Mouse (Mus musculus): ENCODE measurements around the gene Icosl. TPM values are rescaled to one million over a fixed set of nuclear protein-coding genes. Genes with fewer than 3 reads are reported as not detected.
"Not testable (repeated sequence)": the region's sequence is repeated elsewhere in the genome, so short reads cannot be mapped to it uniquely, and the experiment has no call there.

Gene Icosl
- polyA plus RNA-seq, 2 experiments, result 2.2 to 2.4 TPM

DNA sequence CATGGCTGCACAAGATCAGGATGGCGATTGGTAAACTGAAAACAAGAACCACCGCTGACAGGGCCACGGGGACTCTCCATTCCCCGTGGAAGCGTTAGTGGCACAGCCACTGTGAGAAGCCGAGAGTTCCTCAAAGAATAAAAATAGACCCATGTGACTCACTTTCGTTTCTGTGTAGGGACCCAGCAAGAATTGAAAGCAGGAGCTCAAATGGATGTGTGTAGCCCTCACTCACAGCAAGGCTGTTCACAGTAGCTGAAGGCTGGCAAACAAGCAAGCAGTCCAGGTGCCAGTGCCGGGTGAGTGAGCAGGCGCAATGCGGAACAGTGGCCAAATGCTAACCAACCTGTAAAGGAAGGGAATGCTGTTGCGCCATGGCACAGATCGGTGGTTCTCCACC lies 36.4 kb downstream of the Icosl start:
- Histone ChIP-seq H3K9me3 (ENCODE audit: control insufficient read depth, low read length) (no peaks in the 10 kb centered on the region), H3K4me2 (ENCODE audit: low read depth) (no peak overlapping the region), H3K9ac (replicated peaks) (no peak overlapping the region), H3K4me1 (replicated peaks; ENCODE audit: control insufficient read depth in 2 of 2, insufficient read depth in 2 of 2, low read length in 1 of 2) (no peaks in the 10 kb centered on the region), H3K27me3 (ENCODE audit: control insufficient read depth, insufficient read depth, low read length) (no peaks in the 10 kb centered on the region), H3K4me3 (ENCODE audit: insufficient read depth in 1 of 2, low read depth in 2 of 2, low read length in 2 of 2) (no peak overlapping the region), H3K27ac (no peak overlapping the region), H3K36me3 (replicated peaks; ENCODE audit: control insufficient read depth, insufficient read depth, low read depth) (no peaks in the 10 kb centered on the region)
- no peak for TF ChIP-seq CTCF (IDR thresholded peaks at IDR 0.05; ENCODE audit: low read depth)
- no peak for TF ChIP-seq EP300 (IDR thresholded peaks at IDR 0.05; ENCODE audit: low read depth)
- DNase-seq (ENCODE audit: low read depth in 3 of 3, low spot score in 3 of 3) (no peak), ATAC-seq (ENCODE audit: insufficient read depth) (no peak)
- 61% methylated on average over 12 of the region's 12 CpGs for WGBS (ENCODE audit: insufficient replicate concordance)

DNA sequence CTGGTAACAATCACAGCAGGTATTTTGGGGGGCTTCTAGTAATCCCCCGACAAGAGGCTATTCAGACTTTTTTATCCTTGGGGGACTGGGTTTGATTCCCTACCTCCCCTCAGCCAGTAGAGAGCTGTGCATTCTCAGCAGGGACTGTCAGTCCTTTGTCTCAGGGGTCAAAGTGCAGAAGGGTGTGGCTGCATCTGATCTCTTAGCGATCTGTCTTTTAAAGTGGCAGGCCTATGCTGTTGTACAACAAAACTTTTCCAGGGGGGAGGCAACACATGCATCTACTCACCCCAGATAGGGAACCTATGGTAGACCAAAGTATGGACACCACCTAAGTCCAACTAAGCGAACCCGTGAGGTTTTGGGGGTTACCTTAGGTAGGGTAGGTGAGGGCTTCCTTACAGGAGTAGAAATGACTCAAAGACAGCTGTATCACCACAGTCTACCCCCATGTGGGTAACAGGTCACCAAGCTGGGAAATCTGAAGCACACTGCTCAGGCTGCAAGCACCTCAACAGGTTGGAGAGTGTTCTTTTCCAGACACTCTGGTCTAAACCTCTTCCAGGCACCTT lies 45.5 kb downstream of the Icosl start:
- no peak overlapping the region for H3K4me3 ChIP-seq (ENCODE audit: insufficient read depth in 1 of 2, low read depth in 2 of 2, low read length in 2 of 2)
- no peak overlapping the region for H3K9ac ChIP-seq (replicated peaks)
- H3K4me1 ChIP-seq (replicated peaks; ENCODE audit: control insufficient read depth in 2 of 2, insufficient read depth in 2 of 2, low read length in 1 of 2), result no peaks in the 10 kb centered on the region
- TF ChIP-seq CTCF (IDR thresholded peaks at IDR 0.05; ENCODE audit: low read depth) (no peak), EP300 (IDR thresholded peaks at IDR 0.05; ENCODE audit: low read depth) (no peak)
- no peak overlapping the region for H3K4me2 ChIP-seq (ENCODE audit: low read depth)
- no peaks in the 10 kb centered on the region for H3K9me3 ChIP-seq (ENCODE audit: control insufficient read depth, low read length)
- no peaks in the 10 kb centered on the region for H3K36me3 ChIP-seq (replicated peaks; ENCODE audit: control insufficient read depth, insufficient read depth, low read depth)
- ATAC-seq (ENCODE audit: insufficient read depth), result no peak
- DNase-seq (ENCODE audit: low read depth in 3 of 3, low spot score in 3 of 3), result no peak
- H3K27ac ChIP-seq, result no peak overlapping the region
- no peaks in the 10 kb centered on the region for H3K27me3 ChIP-seq (ENCODE audit: control insufficient read depth, insufficient read depth, low read length)
- 64% methylated on average over 4 of the region's 4 CpGs for whole genome bisulfite sequencing (ENCODE audit: insufficient replicate concordance)

DNA sequence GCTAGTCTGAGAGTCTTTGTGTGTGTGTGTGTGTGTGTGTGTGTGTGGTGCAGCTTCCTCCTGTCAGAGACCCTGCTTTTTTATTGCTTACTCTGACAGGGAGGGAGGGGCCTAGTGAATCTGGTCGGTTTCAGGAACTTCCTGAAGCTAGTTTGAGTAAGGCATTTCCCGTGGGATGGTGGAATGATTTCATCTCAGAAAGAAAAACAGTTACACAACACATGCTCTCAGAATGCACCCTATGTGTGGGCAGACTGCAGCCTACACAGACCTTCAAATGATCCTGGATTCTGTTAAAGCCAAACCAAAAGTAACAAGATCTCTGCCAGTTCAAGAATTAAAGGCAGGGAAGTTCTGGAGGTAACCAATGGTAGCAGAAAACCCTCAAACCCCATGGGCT lies 46.1 kb downstream of the Icosl start:
- Histone ChIP-seq H3K9ac (replicated peaks) (no peak overlapping the region), H3K36me3 (replicated peaks; ENCODE audit: control insufficient read depth, insufficient read depth, low read depth) (no peaks in the 10 kb centered on the region), H3K4me2 (ENCODE audit: low read depth) (no peak overlapping the region), H3K9me3 (ENCODE audit: control insufficient read depth, low read length) (no peaks in the 10 kb centered on the region), H3K4me1 (replicated peaks; ENCODE audit: control insufficient read depth in 2 of 2, insufficient read depth in 2 of 2, low read length in 1 of 2) (no peaks in the 10 kb centered on the region), H3K27me3 (ENCODE audit: control insufficient read depth, insufficient read depth, low read length) (no peaks in the 10 kb centered on the region), H3K4me3 (ENCODE audit: insufficient read depth in 1 of 2, low read depth in 2 of 2, low read length in 2 of 2) (no peak overlapping the region), H3K27ac (no peak overlapping the region)
- 30% methylated on average over 2 of the region's 2 CpGs for WGBS (ENCODE audit: insufficient replicate concordance)
- DNase-seq (ENCODE audit: low read depth in 3 of 3, low spot score in 3 of 3) (no peak), ATAC-seq (ENCODE audit: insufficient read depth) (no peak)
- TF ChIP-seq EP300 (IDR thresholded peaks at IDR 0.05; ENCODE audit: low read depth) (no peak), CTCF (IDR thresholded peaks at IDR 0.05; ENCODE audit: low read depth) (no peak)

DNA sequence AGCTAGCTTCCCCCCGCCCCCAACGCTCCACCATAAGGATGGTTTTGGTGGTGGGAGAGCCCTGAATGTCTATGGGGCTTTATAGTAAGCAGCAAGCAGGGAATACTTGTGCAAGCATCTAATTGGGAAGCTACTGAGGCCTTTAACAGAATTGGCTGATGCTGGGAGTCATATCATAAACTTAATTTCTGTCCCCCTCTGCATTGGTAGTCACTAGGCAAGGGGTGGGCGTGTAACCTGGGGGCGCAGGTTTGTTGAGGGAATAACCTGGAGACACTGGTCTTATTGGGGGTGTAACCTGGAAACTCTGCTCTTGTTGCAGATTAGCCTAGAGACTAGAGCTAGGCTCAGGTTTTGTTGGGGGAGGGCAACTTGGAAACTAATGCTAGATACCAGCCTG lies 50.3 kb downstream of the Icosl start:
- Histone ChIP-seq H3K9me3 (ENCODE audit: control insufficient read depth, low read length) (no peaks in the 10 kb centered on the region), H3K27ac (no peak overlapping the region), H3K27me3 (ENCODE audit: control insufficient read depth, insufficient read depth, low read length) (no peaks in the 10 kb centered on the region), H3K9ac (replicated peaks) (no peak overlapping the region), H3K36me3 (replicated peaks; ENCODE audit: control insufficient read depth, insufficient read depth, low read depth) (no peaks in the 10 kb centered on the region), H3K4me2 (ENCODE audit: low read depth) (no peak overlapping the region), H3K4me1 (replicated peaks; ENCODE audit: control insufficient read depth in 2 of 2, insufficient read depth in 2 of 2, low read length in 1 of 2) (no peaks in the 10 kb centered on the region), H3K4me3 (ENCODE audit: insufficient read depth in 1 of 2, low read depth in 2 of 2, low read length in 2 of 2) (no peak overlapping the region)
- no peak for ATAC-seq (ENCODE audit: insufficient read depth)
- WGBS (ENCODE audit: insufficient replicate concordance), result 64% methylated on average over 4 of the region's 4 CpGs
- DNase-seq (ENCODE audit: low read depth in 3 of 3, low spot score in 3 of 3), result no peak
- TF ChIP-seq EP300 (IDR thresholded peaks at IDR 0.05; ENCODE audit: low read depth), result no peak
- TF ChIP-seq CTCF (IDR thresholded peaks at IDR 0.05; ENCODE audit: low read depth), result no peak

DNA sequence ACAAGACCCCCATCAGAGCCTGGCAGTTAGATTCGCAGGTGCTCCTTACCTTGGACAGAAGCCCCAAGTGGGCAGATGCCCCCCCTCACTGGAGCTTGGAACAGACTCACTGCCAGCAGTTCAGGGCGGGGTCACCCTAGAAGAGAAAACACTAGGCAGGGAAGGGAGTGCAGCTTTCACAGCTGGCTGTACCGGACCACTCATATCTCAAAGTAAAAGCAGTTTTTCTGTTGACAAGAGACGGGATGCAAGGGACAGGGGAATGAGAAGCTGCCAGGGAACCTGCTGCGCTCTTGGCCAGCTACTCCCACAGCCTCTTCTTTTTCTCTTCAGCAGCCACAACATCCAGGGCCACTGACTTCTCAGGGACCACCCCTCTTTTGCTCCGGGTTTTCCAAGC lies 55.0 kb downstream of the Icosl start:
- H3K9ac ChIP-seq (replicated peaks); ATAC-seq (ENCODE audit: insufficient read depth); H3K4me2 ChIP-seq (ENCODE audit: low read depth); H3K36me3 ChIP-seq (replicated peaks; ENCODE audit: control insufficient read depth, insufficient read depth, low read depth); DNase-seq (ENCODE audit: low read depth in 3 of 3, low spot score in 3 of 3); H3K4me3 ChIP-seq (ENCODE audit: insufficient read depth in 1 of 2, low read depth in 2 of 2, low read length in 2 of 2); H3K27me3 ChIP-seq (ENCODE audit: control insufficient read depth, insufficient read depth, low read length); H3K9me3 ChIP-seq (ENCODE audit: control insufficient read depth, low read length); H3K27ac ChIP-seq; H3K4me1 ChIP-seq (replicated peaks; ENCODE audit: control insufficient read depth in 2 of 2, insufficient read depth in 2 of 2, low read length in 1 of 2): not testable (repeated sequence)
- 23% methylated on average over 6 of the region's 6 CpGs for WGBS (ENCODE audit: insufficient replicate concordance)

DNA sequence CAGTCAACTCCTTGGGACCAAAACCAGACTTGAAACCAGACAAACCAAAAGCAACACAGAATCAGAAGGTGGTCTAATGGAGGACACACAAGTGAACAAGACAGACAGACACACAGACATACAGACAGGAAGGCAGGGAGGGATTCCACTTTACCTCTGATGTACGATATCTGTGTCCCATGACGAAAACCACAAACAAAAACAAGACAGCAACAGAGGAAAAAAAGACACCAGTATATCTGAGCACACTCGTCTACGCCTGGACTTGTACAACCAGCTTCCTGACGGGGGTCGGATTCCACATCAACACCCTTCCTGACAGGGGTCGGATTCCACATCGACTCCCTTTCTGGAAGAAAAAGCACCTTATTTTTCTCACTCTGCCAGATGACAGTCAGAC lies 56.0 kb downstream of the Icosl start:
- not testable (repeated sequence) for H3K27ac ChIP-seq
- 48% methylated on average over 8 of the region's 8 CpGs for whole genome bisulfite sequencing (ENCODE audit: insufficient replicate concordance)

More for the DNA sequence above, 56.0 kb downstream of the Icosl start:
- H3K4me3 ChIP-seq (ENCODE audit: insufficient read depth in 1 of 2, low read depth in 2 of 2, low read length in 2 of 2); H3K27me3 ChIP-seq (ENCODE audit: control insufficient read depth, insufficient read depth, low read length); H3K4me2 ChIP-seq (ENCODE audit: low read depth); H3K4me1 ChIP-seq (replicated peaks; ENCODE audit: control insufficient read depth in 2 of 2, insufficient read depth in 2 of 2, low read length in 1 of 2); H3K36me3 ChIP-seq (replicated peaks; ENCODE audit: control insufficient read depth, insufficient read depth, low read depth); H3K9me3 ChIP-seq (ENCODE audit: control insufficient read depth, low read length); ATAC-seq (ENCODE audit: insufficient read depth); H3K9ac ChIP-seq (replicated peaks); DNase-seq (ENCODE audit: low read depth in 3 of 3, low spot score in 3 of 3): not testable (repeated sequence)

Measured in liver, embryonic 14.5 days (tissue).